Mouse (Mus musculus) liver, embryonic 11.5 days (tissue): ENCODE measurements around the gene Kng2. TPM values are rescaled to one million over a fixed set of nuclear protein-coding genes. Genes with fewer than 3 reads are reported as not detected.
"Not testable (repeated sequence)": the region's sequence is repeated elsewhere in the genome, so short reads cannot be mapped to it uniquely, and the experiment has no call there.

Experiments
- ATAC-seq: fragments of 200-750 bp; cut with Nextera tagmentation; replicated peaks from 2 replicates; pipeline ENCODE4 v1.8.0; 2017; ENCODE audit warnings: moderate number of reproducible peaks, mild to moderate bottlenecking, moderate TSS enrichment, moderate library complexity; ENCODE audit not compliant: low FRiP score
- DNase-seq: peaks from one replicate; pipeline ENCODE4 v3.0.0-alpha.2; 2017; ENCODE audit warnings: low spot score
- H3K27ac ChIP-seq: fragments of 300-500 bp; sonication (generic); 2 replicates; pipeline ENCODE4 v1.5.1; 2014; ENCODE audit warnings: mild to moderate bottlenecking, low read depth, low read length, control low read depth
- H3K27me3 ChIP-seq: fragments of 300-500 bp; sonication (generic); replicated peaks from 2 replicates; pipeline ENCODE4 v1.6.1; 2014; ENCODE audit warnings: low read length, mixed read lengths; ENCODE audit not compliant: control insufficient read depth, insufficient read depth
- H3K36me3 ChIP-seq: fragments of 300-500 bp; sonication (generic); 2 replicates; pipeline ENCODE4 v1.6.1; 2014; ENCODE audit warnings: mild to moderate bottlenecking, low read length, moderate library complexity, mixed read lengths; ENCODE audit not compliant: control insufficient read depth, insufficient read depth
- H3K4me1 ChIP-seq: fragments of 300-500 bp; sonication (generic); replicated peaks from 2 replicates; pipeline ENCODE4 v1.6.1; 2014; ENCODE audit warnings: low read length, mixed read lengths; ENCODE audit not compliant: control insufficient read depth, insufficient read depth
- H3K4me2 ChIP-seq: fragments of 300-500 bp; sonication (generic); 2 replicates; pipeline ENCODE4 v1.6.1; 2014; ENCODE audit warnings: mild to moderate bottlenecking, control low read depth, moderate library complexity
- H3K4me3 ChIP-seq: fragments of 300-500 bp; sonication (generic); 2 replicates; pipeline ENCODE4 v1.5.1; 2014; ENCODE audit warnings: low read depth, low read length, control low read depth
- H3K9ac ChIP-seq: fragments of 300-500 bp; sonication (generic); 2 replicates; pipeline ENCODE4 v1.6.1; 2014; ENCODE audit warnings: low read depth, low read length, control low read depth
- H3K9me3 ChIP-seq: fragments of 300-500 bp; sonication (generic); 2 replicates; pipeline ENCODE4 v1.6.1; 2016; ENCODE audit warnings: low read length, inconsistent platforms, mixed read lengths; ENCODE audit not compliant: control insufficient read depth
- WGBS: fragments of 180-500 bp; shearing (Covaris S2); extraction: QIAGEN DNeasy Blood & Tissue Kit; methylation state at CpG from one replicate; pipeline ENCODE4 v1.1.7; 2014; 5-methylcytosine and 5-hydroxymethylcytosine counted together
- polyA plus RNA-seq: library from polyadenylated mRNA; unstranded; fragments of >200 nt; fragmentation: Nextera tagmentation; extraction: Ambion mirVana; gene quantifications from 2 replicates; pipeline ENCODE4 v1.2.1, GENCODE M21; 2014

The Kng2 gene
- polyA plus RNA-seq, 1 experiment from 2014 or later, result 0.34 TPM

DNA sequence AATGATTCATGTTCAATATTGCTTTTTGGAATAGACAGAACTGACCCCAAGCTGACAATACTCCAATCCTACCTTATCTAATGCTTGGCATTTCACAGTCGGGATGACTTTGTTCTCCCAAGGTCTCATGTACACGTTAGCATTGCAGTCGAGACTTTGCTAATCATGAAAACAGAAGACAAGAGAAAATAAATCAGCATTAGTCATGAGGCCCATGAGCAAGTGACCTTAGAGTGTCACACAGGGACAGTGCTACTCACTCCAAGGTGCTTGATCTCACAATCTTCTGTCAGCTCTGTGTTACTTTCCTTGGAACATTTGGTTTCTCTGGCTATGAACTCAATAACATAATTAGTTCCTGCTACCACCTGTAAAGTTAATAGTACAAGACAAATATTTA is 32.3 kb downstream of the Kng2 start:
- not testable (repeated sequence) for H3K4me3 ChIP-seq, H3K27me3 ChIP-seq, H3K9ac ChIP-seq, H3K4me2 ChIP-seq, H3K9me3 ChIP-seq, H3K27ac ChIP-seq, DNase-seq, H3K4me1 ChIP-seq, ATAC-seq, H3K36me3 ChIP-seq
- 84% methylated on average over 3 of the region's 3 CpGs for WGBS

DNA sequence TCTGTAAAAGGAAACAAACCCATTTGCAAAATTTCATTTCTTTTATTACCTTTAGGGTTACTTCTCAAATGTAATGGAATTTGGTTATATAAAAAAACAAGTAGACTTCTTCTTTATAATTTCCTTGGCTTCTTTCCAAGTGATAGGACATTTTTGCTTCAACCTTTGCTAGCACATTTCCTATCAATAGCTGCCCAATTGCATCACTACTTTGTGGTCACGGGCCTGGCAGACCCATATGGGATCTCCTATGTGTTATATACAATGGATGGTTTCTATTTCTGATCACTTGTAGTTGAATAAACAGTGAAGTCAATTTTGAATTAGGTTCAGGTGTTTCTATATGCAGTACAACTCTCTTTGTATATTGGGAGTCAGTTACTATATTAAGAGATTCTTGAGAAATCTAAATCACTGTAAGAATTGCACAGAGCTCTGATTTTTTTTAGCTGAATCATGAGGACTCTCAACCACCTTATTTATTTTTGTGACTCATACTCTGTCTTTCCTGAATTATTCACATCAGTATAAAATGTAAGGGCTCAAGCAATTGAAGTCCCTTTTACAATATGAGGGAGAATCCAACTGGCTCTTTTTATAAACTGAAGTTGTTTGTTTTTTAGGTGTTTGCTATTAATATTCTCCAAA is 61.8 kb downstream of the Kng2 start:
- 49% methylated on average over 1 of the region's 1 CpGs for WGBS

DNA sequence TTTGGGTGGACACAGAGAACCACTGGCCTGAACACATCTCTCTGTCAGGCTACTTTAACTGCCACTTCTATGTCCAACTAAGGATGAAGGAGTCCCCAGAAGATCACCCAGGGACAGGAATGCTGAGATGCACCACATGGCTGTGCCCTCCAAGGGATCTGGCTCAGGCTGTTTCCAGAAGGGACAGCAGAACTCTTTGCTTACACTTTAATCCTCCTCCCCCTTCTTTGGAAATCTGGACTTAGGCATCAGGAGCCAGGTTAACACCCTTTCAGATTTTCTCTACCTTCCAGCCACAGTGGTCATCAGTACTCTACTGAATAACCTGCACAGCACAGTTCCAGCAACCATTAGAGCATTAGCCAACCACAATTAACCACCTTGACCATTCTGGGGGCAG is 66.0 kb downstream of the Kng2 start:
- no peaks in the 10 kb centered on the region for H3K9me3 ChIP-seq
- DNase-seq, result no peak
- H3K36me3 ChIP-seq, result no peaks in the 10 kb centered on the region
- H3K9ac ChIP-seq, result no peak overlapping the region
- no peaks in the 10 kb centered on the region for H3K4me1 ChIP-seq
- no peak overlapping the region for H3K4me3 ChIP-seq
- H3K27me3 ChIP-seq, result no peaks in the 10 kb centered on the region
- ATAC-seq, result no peak
- H3K27ac ChIP-seq, result no peak overlapping the region
- no peak overlapping the region for H3K4me2 ChIP-seq

More for the DNA sequence above, 61.8 kb downstream of the Kng2 start:
- no peaks in the 10 kb centered on the region for H3K9me3 ChIP-seq
- no peak overlapping the region for H3K4me2 ChIP-seq
- H3K36me3 ChIP-seq, result no peaks in the 10 kb centered on the region
- no peak overlapping the region for H3K9ac ChIP-seq
- no peaks in the 10 kb centered on the region for H3K4me1 ChIP-seq
- H3K27me3 ChIP-seq, result no peaks in the 10 kb centered on the region
- DNase-seq (no peak), ATAC-seq (no peak)
- H3K4me3 ChIP-seq, result no peak overlapping the region
- H3K27ac ChIP-seq, result no peak overlapping the region

DNA sequence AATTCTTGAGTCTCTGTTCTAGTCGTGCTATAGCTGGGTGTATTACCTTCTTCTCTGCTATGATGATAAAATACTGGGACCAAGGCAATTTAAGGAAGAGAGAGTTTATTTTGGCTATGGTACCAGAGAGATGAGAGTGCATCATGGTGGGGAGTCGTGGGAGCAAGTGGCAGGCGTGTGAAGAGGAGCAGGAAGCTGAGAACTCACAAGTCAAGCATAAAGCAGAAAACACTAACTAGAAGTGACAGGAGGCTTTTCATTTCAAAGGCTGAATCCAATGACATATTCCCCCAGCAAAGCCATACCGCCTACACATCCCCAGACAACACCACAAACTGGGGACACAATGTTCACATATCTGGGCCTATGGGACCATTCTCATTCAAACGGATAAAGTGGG is 67.0 kb downstream of the Kng2 start:
- no peak overlapping the region for H3K4me2 ChIP-seq
- no peaks in the 10 kb centered on the region for H3K36me3 ChIP-seq
- H3K4me1 ChIP-seq, result no peaks in the 10 kb centered on the region
- H3K9ac ChIP-seq, result no peak overlapping the region
- DNase-seq (no peak), ATAC-seq (no peak)
- no peak overlapping the region for H3K4me3 ChIP-seq
- WGBS, result 73% methylated on average over 5 of the region's 5 CpGs
- no peaks in the 10 kb centered on the region for H3K27me3 ChIP-seq
- no peaks in the 10 kb centered on the region for H3K9me3 ChIP-seq
- H3K27ac ChIP-seq, result no peak overlapping the region

DNA sequence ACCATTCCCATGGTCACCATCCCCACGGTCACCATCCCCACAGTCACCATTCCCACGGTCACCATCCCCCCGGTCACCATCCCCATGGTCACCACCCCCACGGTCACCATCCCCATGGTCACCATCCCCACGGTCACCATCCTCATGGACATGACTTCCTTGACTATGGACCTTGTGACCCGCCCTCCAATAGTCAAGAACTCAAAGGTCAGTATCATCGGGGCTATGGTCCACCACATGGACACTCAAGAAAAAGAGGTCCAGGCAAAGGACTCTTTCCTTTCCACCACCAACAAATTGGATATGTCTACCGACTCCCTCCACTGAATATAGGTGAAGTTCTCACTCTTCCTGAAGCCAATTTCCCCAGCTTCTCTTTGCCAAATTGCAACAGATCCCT is 68.2 kb downstream of the Kng2 start:
- H3K4me2 ChIP-seq, result no peak overlapping the region
- H3K27me3 ChIP-seq, result no peaks in the 10 kb centered on the region
- H3K4me3 ChIP-seq, result no peak overlapping the region
- H3K36me3 ChIP-seq, result no peaks in the 10 kb centered on the region
- H3K4me1 ChIP-seq, result no peaks in the 10 kb centered on the region
- H3K27ac ChIP-seq, result no peak overlapping the region
- H3K9ac ChIP-seq, result no peak overlapping the region
- ATAC-seq (no peak), DNase-seq (no peak)
- 90% methylated on average over 8 of the region's 8 CpGs for WGBS
- H3K9me3 ChIP-seq, result no peaks in the 10 kb centered on the region

DNA sequence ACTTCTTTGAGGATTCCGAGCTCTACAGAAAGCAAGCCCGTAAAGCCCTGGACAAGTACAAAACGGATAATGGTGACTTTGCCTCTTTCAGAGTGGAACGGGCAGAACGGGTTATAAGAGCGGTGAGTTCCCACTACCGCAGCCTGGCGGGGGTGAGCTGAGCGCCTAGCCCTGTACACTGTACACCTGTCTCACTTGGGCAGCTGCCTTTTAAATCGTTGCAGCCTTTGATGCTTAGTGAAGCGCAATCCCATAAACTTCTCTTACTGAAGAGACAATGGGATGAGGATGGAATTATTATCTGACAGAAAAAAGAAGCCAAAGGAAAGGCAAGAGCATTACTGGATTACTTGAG is 73.2 kb downstream of the Kng2 start:
- H3K27me3 ChIP-seq, result no peaks in the 10 kb centered on the region
- no peak overlapping the region for H3K4me2 ChIP-seq
- no peaks in the 10 kb centered on the region for H3K4me1 ChIP-seq
- no peak for DNase-seq
- ATAC-seq, result no peak
- no peaks in the 10 kb centered on the region for H3K9me3 ChIP-seq
- H3K4me3 ChIP-seq, result no peak overlapping the region
- no peaks in the 10 kb centered on the region for H3K36me3 ChIP-seq
- WGBS, result 88% methylated on average over 11 of the region's 11 CpGs
- H3K27ac ChIP-seq, result no peak overlapping the region
- no peak overlapping the region for H3K9ac ChIP-seq

DNA sequence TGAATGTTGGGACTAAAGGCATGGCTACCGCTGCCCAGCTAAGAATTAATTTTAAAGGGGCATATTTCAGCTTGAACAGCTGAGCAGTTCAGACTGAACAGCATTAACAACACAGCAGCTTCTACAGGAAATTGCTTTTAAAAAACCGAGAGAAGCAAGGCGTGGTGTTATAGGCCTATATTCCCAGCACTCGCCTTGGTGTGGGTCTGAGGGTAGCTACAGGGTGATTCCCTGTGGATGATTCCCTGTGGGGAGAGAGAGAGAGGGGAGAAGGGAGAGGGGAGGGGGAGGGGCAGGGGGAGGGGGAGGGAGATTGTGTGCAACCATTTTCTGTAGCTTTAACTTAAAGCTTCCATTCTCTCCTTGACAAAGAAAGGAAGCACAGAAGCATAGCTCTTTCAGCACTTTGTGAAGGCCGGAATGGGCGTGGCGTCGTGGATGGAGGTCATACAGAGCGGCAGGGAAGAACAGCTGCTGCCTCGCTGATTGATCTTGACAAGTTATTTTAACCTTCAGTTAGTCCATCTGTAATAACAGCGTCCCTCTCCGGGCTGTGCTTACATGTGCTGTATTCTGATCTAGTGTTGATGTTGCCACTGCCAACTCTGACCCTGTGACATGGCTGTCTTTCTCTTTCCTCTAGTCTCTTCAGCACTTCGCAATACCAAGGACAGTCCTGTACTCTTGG is 73.7 kb downstream of the Kng2 start:
- no peak overlapping the region for H3K4me3 ChIP-seq
- no peak overlapping the region for H3K9ac ChIP-seq
- DNase-seq (no peak), ATAC-seq (no peak)
- H3K9me3 ChIP-seq, result no peaks in the 10 kb centered on the region
- H3K27me3 ChIP-seq, result no peaks in the 10 kb centered on the region
- H3K27ac ChIP-seq, result no peak overlapping the region
- H3K4me2 ChIP-seq, result no peak overlapping the region
- no peaks in the 10 kb centered on the region for H3K36me3 ChIP-seq
- H3K4me1 ChIP-seq, result no peaks in the 10 kb centered on the region
- WGBS, result 69% methylated on average over 13 of the region's 13 CpGs

DNA sequence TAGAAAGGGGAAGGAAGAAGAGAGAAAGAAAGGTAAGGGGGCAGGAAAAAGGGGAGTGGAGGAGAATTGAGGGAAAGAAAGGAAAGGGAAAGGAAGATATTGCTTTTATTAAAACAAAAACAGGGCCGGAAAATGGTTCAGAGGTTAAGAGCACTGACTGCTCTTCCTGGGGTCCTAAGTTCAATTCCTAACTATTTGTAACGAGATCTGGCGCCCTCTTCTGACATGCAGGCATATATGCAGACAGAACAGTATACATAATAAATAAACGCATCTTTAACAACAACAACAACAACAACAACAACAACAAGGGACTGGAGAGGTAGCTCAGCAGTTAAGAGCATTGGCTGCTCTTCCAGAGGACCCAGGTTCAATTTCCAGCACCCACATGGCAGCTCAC is 76.2 kb downstream of the Kng2 start:
- 28% methylated on average over 4 of the region's 4 CpGs for WGBS
- Histone ChIP-seq H3K4me2 (no peak overlapping the region), H3K36me3 (no peaks in the 10 kb centered on the region), H3K9me3 (no peaks in the 10 kb centered on the region), H3K4me3 (no peak overlapping the region), H3K9ac (no peak overlapping the region), H3K4me1 (no peaks in the 10 kb centered on the region), H3K27me3 (no peaks in the 10 kb centered on the region), H3K27ac (no peak overlapping the region)
- DNase-seq (no peak), ATAC-seq (no peak)

DNA sequence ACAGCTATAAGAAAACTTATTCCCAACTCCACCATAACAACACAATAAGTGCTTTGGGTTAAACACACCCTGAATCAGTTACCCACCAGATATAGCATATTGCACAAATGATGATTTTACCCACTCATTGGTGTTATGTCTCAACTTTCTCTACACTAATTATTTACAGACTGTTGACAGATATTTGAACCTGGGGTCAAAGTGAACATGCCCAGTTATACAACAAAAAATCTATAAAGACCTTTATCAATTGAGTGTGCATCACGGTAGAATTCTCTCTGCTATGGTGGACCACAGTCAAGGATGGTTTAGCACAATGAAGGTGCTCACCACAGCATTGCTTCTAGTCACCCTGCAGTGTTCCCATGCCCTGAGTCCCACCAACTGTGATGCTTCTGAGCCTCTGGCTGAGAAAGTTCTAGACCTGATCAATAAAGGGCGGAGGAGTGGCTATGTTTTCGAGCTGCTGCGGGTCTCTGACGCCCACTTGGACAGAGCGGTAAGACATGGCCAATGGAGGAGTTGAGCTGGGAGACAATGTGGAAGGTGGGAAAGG is 78.4 kb downstream of the Kng2 start, which contains the start of gene Hrg:
Hrg (plus strand) TSS at position 233 of the 556 bp plus-strand sequence.
- no peak within 1 kb of the TSS for H3K4me3 ChIP-seq
- H3K4me2 ChIP-seq, result no peak within 1 kb of the TSS
- ATAC-seq, result no peak
- no peaks in the 10 kb centered on the region for H3K4me1 ChIP-seq
- DNase-seq, result no peak
- 84% methylated on average over 6 of the region's 6 CpGs for WGBS
- H3K36me3 ChIP-seq, result no peaks in the 10 kb centered on the region
- no peak within 1 kb of the TSS for H3K27ac ChIP-seq
- H3K9ac ChIP-seq, result no peak within 1 kb of the TSS
- H3K9me3 ChIP-seq, result no peaks in the 10 kb centered on the region
- no peaks in the 10 kb centered on the region for H3K27me3 ChIP-seq
